Mouse (Mus musculus): ENCODE results near the gene Kdelr1.
A peak's percentile ranks its signal among the peaks of the same experiment; 100 is the strongest.

Gene Kdelr1

GRCm38 (mm10) chr7:45917004-45917704 lies 44.6 kb downstream of the Kdelr1 start:
- DNase-seq (ENCODE audit: low spot score): no peak

GRCm38 (mm10) chr7:45917926-45918325 lies 45.4 kb downstream of the Kdelr1 start:
- DNase-seq (ENCODE audit: low spot score): no peak

- no peak for DNase-seq (ENCODE audit: low spot score)
These were observed 46.6 kb downstream of the Kdelr1 start for GRCm38 (mm10) chr7:45919083-45919671.

- DNase-seq (ENCODE audit: low spot score): no peak
These were observed 47.2 kb downstream of the Kdelr1 start for GRCm38 (mm10) chr7:45919761-45920160.

GRCm38 (mm10) chr7:45920583-45921241 lies 48.1 kb downstream of the Kdelr1 start:
- peak; percentile 18 for DNase-seq (ENCODE audit: low spot score)

GRCm38 (mm10) chr7:45921242-45921621 lies 48.7 kb downstream of the Kdelr1 start, which contains the start of gene Emp3:
Gene Emp3 (minus strand): TSS chr7:45921404.
- DNase-seq (ENCODE audit: low spot score): no peak

GRCm38 (mm10) chr7:45921950-45922600 lies 49.5 kb downstream of the Kdelr1 start:
- no peak for DNase-seq (ENCODE audit: low spot score)

GRCm38 (mm10) chr7:45922928-45923761 lies 50.6 kb downstream of the Kdelr1 start:
- DNase-seq (ENCODE audit: low spot score): peak; percentile 96

GRCm38 (mm10) chr7:45923762-45924428 lies 51.3 kb downstream of the Kdelr1 start, which contains the start of gene Ccdc114:
Gene Ccdc114 (plus strand): TSS chr7:45924072.
- DNase-seq (ENCODE audit: low spot score): peak; percentile 56

- DNase-seq (ENCODE audit: low spot score): peak; percentile 18
These were observed 51.9 kb downstream of the Kdelr1 start for GRCm38 (mm10) chr7:45924429-45924816.

GRCm38 (mm10) chr7:45928626-45929295 lies 56.2 kb downstream of the Kdelr1 start:
- DNase-seq (ENCODE audit: low spot score): no peak

- DNase-seq (ENCODE audit: low spot score): no peak
These were observed 57.1 kb downstream of the Kdelr1 start for GRCm38 (mm10) chr7:45929688-45930087.
